Mouse (Mus musculus): ENCODE results near the gene Fam198a. TPM values are rescaled to one million over a fixed set of nuclear protein-coding genes. Genes with fewer than 3 reads are reported as not detected.

Gene Fam198a
- total and polyA plus RNA-seq, 3 experiments: 0.12 to 0.26 TPM; not detected in 1

DNA sequence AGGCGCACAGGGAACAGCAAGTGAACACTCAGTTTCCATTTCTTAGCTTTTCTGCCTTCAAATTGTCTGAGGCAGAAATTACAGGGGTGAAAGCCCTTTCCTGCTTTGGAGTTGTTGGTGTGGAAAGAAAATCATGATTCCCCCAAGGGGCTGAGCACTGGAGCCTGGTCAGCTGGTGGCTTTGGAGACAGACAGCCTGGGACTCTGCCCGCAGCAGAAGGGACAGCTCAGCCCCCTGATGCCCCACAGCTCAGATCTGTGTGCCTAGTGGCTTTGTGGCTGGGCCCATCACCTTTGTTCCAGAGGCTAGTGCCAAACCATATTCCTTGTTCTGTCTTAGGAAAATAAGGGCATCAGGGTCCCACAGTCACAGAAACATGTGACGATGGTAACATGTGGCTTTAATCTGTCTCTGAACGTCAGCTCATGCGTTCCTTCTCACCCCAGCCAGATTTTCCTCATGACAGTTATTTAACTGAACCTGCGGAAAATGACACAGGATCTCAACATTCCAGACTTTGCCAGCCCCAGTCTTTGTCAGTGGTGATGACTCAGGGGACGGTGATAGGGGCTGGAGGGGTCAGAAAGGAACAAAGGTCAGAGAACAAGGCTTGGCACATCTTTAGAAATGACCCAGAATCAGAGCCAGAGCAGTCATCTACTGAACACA lies 9.3 kb downstream of the Fam198a start:
- Histone ChIP-seq H3K4me1 (ENCODE audit: control insufficient read depth in 1 of 2, insufficient read depth in 2 of 2, low read length in 2 of 2) (no peaks in the 10 kb centered on the region), H3K79me2 (ENCODE audit: control insufficient read depth, insufficient read depth, low read length, poor library complexity) (no peaks in the 10 kb centered on the region), H3K9ac (ENCODE audit: control insufficient read depth, low read depth, low read length, poor library complexity, severe bottlenecking) (no peak overlapping the region), H3K4me3 (ENCODE audit: control insufficient read depth in 1 of 2, insufficient read depth in 1 of 2, low read depth in 2 of 2, low read length in 2 of 2) (no peak overlapping the region), H3K27ac (ENCODE audit: control insufficient read depth, low read depth, low read length) (no peak overlapping the region), H3K36me3 (ENCODE audit: control insufficient read depth in 1 of 2, insufficient read depth in 2 of 2, low read length in 2 of 2) (no peaks in the 10 kb centered on the region), H3K27me3 (ENCODE audit: control insufficient read depth in 1 of 2, insufficient read depth in 2 of 2, low read length in 2 of 2) (no peaks in the 10 kb centered on the region), H3K9me3 (replicated peaks; ENCODE audit: insufficient read depth, low read length) (no peaks in the 10 kb centered on the region)
- DNase-seq (ENCODE audit: low read depth, low spot score): no peak
- TF ChIP-seq ETS1 (IDR thresholded peaks at IDR 0.05; ENCODE audit: low read depth, low read length) (no peak), KAT2A (conservative IDR thresholded peaks at IDR 0.05; ENCODE audit: low read depth, low read length) (no peak), CTCF (IDR thresholded peaks at IDR 0.05 in 2 of 3, conservative IDR thresholded peaks at IDR 0.05 in 1 of 3; ENCODE audit: control insufficient read depth in 1 of 3, insufficient read depth in 1 of 3, low read depth in 2 of 3, low read length in 3 of 3, poor library complexity in 1 of 3, severe bottlenecking in 1 of 3) (no peak), ZC3H11A (IDR thresholded peaks at IDR 0.05; ENCODE audit: low read depth, low read length) (no peak), MXI1 (IDR thresholded peaks at IDR 0.05; ENCODE audit: low read depth, low read length) (no peak), MYC (IDR thresholded peaks at IDR 0.05; ENCODE audit: low read depth, low read length) (no peak), MAX (IDR thresholded peaks at IDR 0.05; ENCODE audit: low read length) (no peak), SIN3A (IDR thresholded peaks at IDR 0.05; ENCODE audit: low read length) (no peak), USF2 (IDR thresholded peaks at IDR 0.05; ENCODE audit: borderline replicate concordance in 1 of 2, insufficient read depth in 1 of 2, low read depth in 1 of 2, low read length in 2 of 2) (no peak), USF1 (IDR thresholded peaks at IDR 0.05; ENCODE audit: low read depth, low read length) (no peak), ELF1 (IDR thresholded peaks at IDR 0.05; ENCODE audit: low read depth, low read length) (no peak), SMC3 (IDR thresholded peaks at IDR 0.05; ENCODE audit: low read depth, low read length) (no peak), MAFK (IDR thresholded peaks at IDR 0.05; ENCODE audit: borderline replicate concordance, low read depth, low read length) (no peak), UBTF (IDR thresholded peaks at IDR 0.05; ENCODE audit: borderline replicate concordance, insufficient read depth, low read depth, low read length) (no peak), GABPA (IDR thresholded peaks at IDR 0.05; ENCODE audit: low read depth, low read length) (no peak)

DNA sequence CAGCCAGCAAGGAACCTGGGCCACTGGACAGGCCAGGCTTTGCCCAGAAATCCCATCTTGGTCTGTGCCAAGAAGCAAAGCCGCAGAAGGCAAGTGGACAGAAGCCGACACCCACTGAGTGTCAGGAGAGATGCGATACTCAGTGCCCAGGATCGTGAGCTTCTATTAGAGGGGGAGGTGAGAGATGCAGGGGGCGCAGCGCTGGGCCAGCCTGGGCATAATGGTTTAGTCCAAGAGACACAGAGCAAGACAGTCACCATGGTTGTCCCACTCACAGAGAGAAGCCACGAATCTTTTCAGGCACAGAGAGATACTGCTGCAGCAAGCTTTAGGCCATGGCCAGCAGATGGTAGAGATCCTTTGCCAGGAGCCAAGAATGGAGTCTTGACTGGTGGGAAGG lies 14.2 kb downstream of the Fam198a start:
- H3K9ac ChIP-seq (ENCODE audit: control insufficient read depth, low read depth, low read length, poor library complexity, severe bottlenecking): no peak overlapping the region
- TF ChIP-seq EP300 (IDR thresholded peaks at IDR 0.05; ENCODE audit: low read depth in 1 of 2, low read length in 2 of 2) (no peak), TAL1 (IDR thresholded peaks at IDR 0.05; ENCODE audit: low read length) (no peak), NRF1 (IDR thresholded peaks at IDR 0.05; ENCODE audit: insufficient read depth, low read depth, low read length, poor library complexity, severe bottlenecking) (no peak), KAT2A (conservative IDR thresholded peaks at IDR 0.05; ENCODE audit: low read depth, low read length) (no peak), POLR2AphosphoS5 (IDR thresholded peaks at IDR 0.05; ENCODE audit: borderline replicate concordance, low read depth, low read length) (no peak), CHD2 (IDR thresholded peaks at IDR 0.05; ENCODE audit: low read length) (no peak), USF1 (IDR thresholded peaks at IDR 0.05; ENCODE audit: low read depth, low read length) (no peak), SIN3A (IDR thresholded peaks at IDR 0.05; ENCODE audit: low read length) (no peak), GABPA (IDR thresholded peaks at IDR 0.05; ENCODE audit: low read depth, low read length) (no peak), ZNF384 (IDR thresholded peaks at IDR 0.05; ENCODE audit: low read depth, low read length) (no peak), TBP (IDR thresholded peaks at IDR 0.05; ENCODE audit: low read depth, low read length) (no peak), E2F4 (IDR thresholded peaks at IDR 0.05; ENCODE audit: borderline replicate concordance, low read depth, low read length) (no peak), MAZ (IDR thresholded peaks at IDR 0.05; ENCODE audit: low read depth, low read length) (no peak), UBTF (IDR thresholded peaks at IDR 0.05; ENCODE audit: borderline replicate concordance, insufficient read depth, low read depth, low read length) (no peak), TCF12 (IDR thresholded peaks at IDR 0.05; ENCODE audit: low read depth, low read length) (no peak)
- H3K4me1 ChIP-seq (ENCODE audit: control insufficient read depth in 1 of 2, insufficient read depth in 2 of 2, low read length in 2 of 2): no peaks in the 10 kb centered on the region
- DNase-seq (ENCODE audit: low read depth, low spot score): no peak
- no peak overlapping the region for H3K4me3 ChIP-seq (ENCODE audit: control insufficient read depth in 1 of 2, insufficient read depth in 1 of 2, low read depth in 2 of 2, low read length in 2 of 2)
- no peaks in the 10 kb centered on the region for H3K27me3 ChIP-seq (ENCODE audit: control insufficient read depth in 1 of 2, insufficient read depth in 2 of 2, low read length in 2 of 2)
- no peaks in the 10 kb centered on the region for H3K9me3 ChIP-seq (replicated peaks; ENCODE audit: insufficient read depth, low read length)
- H3K27ac ChIP-seq (ENCODE audit: control insufficient read depth, low read depth, low read length): no peak overlapping the region
- H3K36me3 ChIP-seq (ENCODE audit: control insufficient read depth in 1 of 2, insufficient read depth in 2 of 2, low read length in 2 of 2): no peaks in the 10 kb centered on the region
- H3K79me2 ChIP-seq (ENCODE audit: control insufficient read depth, insufficient read depth, low read length, poor library complexity): no peaks in the 10 kb centered on the region

Data from MEL (cell line).